Mouse (Mus musculus) midbrain, embryonic 12.5 days (tissue): ENCODE results near the gene Zfp219. TPM values are rescaled to one million over a fixed set of nuclear protein-coding genes. Genes with fewer than 3 reads are reported as not detected.

Experiments used
- ATAC-seq: fragments of 200-750 bp; cut with Nextera tagmentation; 2 replicates; pipeline ENCODE4 v1.8.0; 2017; ENCODE audit warnings: low read depth, moderate TSS enrichment, moderate library complexity; ENCODE audit not compliant: low FRiP score
- H3K27ac ChIP-seq: fragments of 300-500 bp; sonication (generic); replicated peaks from 2 replicates; pipeline ENCODE4 v1.5.1; 2016; ENCODE audit warnings: mild to moderate bottlenecking
- H3K27me3 ChIP-seq: fragments of 300-500 bp; sonication (generic); 2 replicates; pipeline ENCODE4 v1.6.1; 2016; ENCODE audit warnings: mild to moderate bottlenecking
- H3K36me3 ChIP-seq: fragments of 300-500 bp; sonication (generic); 2 replicates; pipeline ENCODE4 v1.6.1; 2016
- H3K4me1 ChIP-seq: fragments of 300-500 bp; sonication (generic); 2 replicates; pipeline ENCODE4 v1.6.1; 2016
- H3K4me2 ChIP-seq: fragments of 300-500 bp; sonication (generic); replicated peaks from 2 replicates; pipeline ENCODE4 v1.6.1; 2016; ENCODE audit warnings: mild to moderate bottlenecking, moderate library complexity
- H3K4me3 ChIP-seq: fragments of 300-500 bp; sonication (generic); 2 replicates; pipeline ENCODE4 v1.5.1; 2016; ENCODE audit warnings: mild to moderate bottlenecking
- H3K9ac ChIP-seq: fragments of 300-500 bp; sonication (generic); replicated peaks from 2 replicates; pipeline ENCODE4 v1.6.1; 2016; ENCODE audit warnings: mild to moderate bottlenecking, moderate library complexity
- H3K9me3 ChIP-seq: fragments of 300-500 bp; sonication (generic); 2 replicates; pipeline ENCODE4 v1.6.1; 2016; ENCODE audit warnings: mild to moderate bottlenecking
- WGBS: fragments of 180-500 bp; shearing (Covaris S2); methylation state at CpG from one replicate; pipeline ENCODE4 v1.1.7; 2016; 5-methylcytosine and 5-hydroxymethylcytosine counted together
- polyA plus RNA-seq: library from polyadenylated mRNA; unstranded; fragments of >200 nt; fragmentation: Nextera tagmentation; extraction: Ambion mirVana; gene quantifications from 2 replicates; pipeline ENCODE4 v1.2.1, GENCODE M21; 2016

Gene Zfp219
- polyA plus RNA-seq, 1 experiment from 2014 or later = 111 TPM

DNA sequence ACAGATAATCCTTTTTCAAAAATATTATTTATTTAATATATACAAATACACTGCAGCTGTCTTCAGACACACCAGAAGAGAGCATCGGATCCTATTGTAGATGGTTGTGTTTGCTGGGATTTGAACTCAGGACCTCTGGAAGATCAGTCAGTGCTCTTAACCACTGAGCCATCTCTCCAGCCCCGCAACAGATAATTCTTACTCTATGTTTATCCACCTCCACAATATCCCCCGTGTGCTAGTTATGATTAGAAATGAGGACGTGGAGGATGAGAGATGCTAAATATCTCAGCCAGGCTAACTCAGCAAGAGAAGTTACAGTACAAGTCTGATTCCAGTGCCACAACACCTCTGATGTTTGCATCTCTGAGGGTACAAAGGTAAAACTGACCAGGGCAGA is 26.1 kb downstream of the Zfp219 start:
- no peak for ATAC-seq
- H3K36me3 ChIP-seq = peaks cover 95% of the 10 kb centered on the region
- H3K4me3 ChIP-seq = no peak overlapping the region
- H3K4me1 ChIP-seq = peaks cover 9% of the 10 kb centered on the region; the same call in 1 of the 2 replicates
- H3K4me2 ChIP-seq = no peak overlapping the region
- 96% methylated on average over 4 of the region's 4 CpGs for WGBS
- H3K9me3 ChIP-seq = no peaks in the 10 kb centered on the region
- H3K27me3 ChIP-seq = 0 out of 2 replicates have a peak, but pooled peaks cover 3% of the 10 kb centered on the region
- H3K27ac ChIP-seq = no peak overlapping the region
- no peak overlapping the region for H3K9ac ChIP-seq

DNA sequence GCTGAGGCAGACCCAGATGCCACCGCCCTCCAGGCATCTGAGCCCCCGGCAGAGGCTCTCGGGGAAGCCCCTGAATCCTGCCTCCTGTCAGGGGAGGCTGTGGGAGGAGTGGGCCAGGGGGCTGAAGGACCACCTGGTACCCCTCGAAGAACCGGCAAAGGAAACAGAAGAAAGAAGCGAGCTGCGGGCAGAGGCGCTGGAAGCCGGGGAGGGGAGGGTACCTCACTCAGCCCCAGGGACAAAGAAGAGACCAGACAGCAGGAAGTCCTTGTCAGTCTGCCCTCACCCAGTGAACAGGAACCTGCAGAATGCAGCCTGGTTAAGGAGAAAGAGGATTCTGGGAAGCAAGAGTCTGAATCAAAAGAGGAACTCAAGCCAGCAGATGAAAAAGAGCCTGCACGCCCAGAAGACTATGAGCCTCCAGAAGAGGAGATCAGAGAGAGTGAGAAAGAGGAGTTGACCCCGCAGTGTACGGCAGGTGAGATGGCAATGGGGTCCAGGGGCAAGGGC is 31.0 kb downstream of the Zfp219 start:
- peaks cover 65% of the 10 kb centered on the region for H3K36me3 ChIP-seq
- H3K27ac ChIP-seq = 0 out of 2 replicates have a peak overlapping the region, but pooled peaks have one; percentile 39

DNA sequence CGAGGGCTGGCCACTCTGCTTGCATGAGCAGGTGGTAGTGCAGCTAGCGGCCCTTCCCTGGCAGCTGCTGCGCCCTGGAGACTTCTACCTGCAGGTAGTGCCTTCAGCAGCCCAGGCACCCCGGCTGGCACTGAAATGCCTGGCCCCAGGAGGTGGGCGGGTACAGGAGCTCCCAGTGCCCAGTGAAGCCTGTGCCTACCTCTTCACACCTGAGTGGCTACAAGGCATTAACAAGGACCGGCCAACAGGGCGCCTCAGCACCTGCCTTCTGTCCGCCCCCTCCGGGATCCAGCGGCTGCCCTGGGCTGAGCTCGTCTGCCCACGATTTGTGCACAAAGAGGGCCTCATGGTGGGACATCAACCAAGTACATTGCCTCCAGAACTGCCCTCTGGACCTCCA is 31.8 kb downstream of the Zfp219 start:
- ATAC-seq = no peak

More for the DNA sequence above, 31.0 kb downstream of the Zfp219 start:
- ATAC-seq = no peak
- no peak overlapping the region for H3K4me3 ChIP-seq
- peaks cover 36% of the 10 kb centered on the region for H3K4me1 ChIP-seq
- WGBS = 68% methylated on average over 12 of the region's 12 CpGs
- H3K27me3 ChIP-seq = no peaks in the 10 kb centered on the region
- no peak overlapping the region for H3K4me2 ChIP-seq
- H3K9ac ChIP-seq = no peak overlapping the region; the same call in 1 of the 2 replicates
- H3K9me3 ChIP-seq = no peaks in the 10 kb centered on the region

DNA sequence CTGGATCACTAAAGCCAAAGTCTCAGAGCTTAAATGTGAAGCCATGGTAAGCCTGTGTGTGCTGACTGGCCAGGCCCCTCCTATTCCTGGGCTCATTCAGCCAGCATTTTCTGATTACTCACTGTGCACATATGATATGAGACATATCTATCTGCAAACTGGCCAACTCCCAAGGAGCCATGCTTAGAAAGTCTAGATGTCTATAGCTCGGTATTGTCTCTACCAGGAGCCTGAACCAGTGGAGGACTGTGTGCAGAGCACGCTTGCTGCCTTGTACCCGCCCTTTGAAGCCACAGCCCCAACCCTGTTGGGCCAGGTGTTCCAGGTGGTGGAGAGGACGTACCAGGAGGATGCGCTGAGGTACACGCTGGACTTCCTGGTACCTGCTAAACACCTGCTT is 33.4 kb downstream of the Zfp219 start:
- WGBS = 93% methylated on average over 6 of the region's 6 CpGs
- H3K36me3 ChIP-seq = peaks cover 44% of the 10 kb centered on the region
- ATAC-seq = no peak
- H3K9ac ChIP-seq = no peak overlapping the region
- H3K4me3 ChIP-seq = no peak overlapping the region
- no peaks in the 10 kb centered on the region for H3K27me3 ChIP-seq
- H3K27ac ChIP-seq = no peak overlapping the region
- H3K9me3 ChIP-seq = no peaks in the 10 kb centered on the region
- 0 out of 2 replicates have a peak overlapping the region, but pooled peaks have one; percentile 96 for H3K4me2 ChIP-seq
- H3K4me1 ChIP-seq = peaks cover 44% of the 10 kb centered on the region

More for the DNA sequence above, 31.8 kb downstream of the Zfp219 start:
- Histone ChIP-seq H3K4me3 (no peak overlapping the region), H3K36me3 (peaks cover 57% of the 10 kb centered on the region), H3K27me3 (no peaks in the 10 kb centered on the region), H3K4me2 (no peak overlapping the region), H3K27ac (0 out of 2 replicates have a peak overlapping the region, but pooled peaks have one; percentile 39), H3K9ac (no peak overlapping the region; the same call in 1 of the 2 replicates), H3K4me1 (peaks cover 41% of the 10 kb centered on the region), H3K9me3 (no peaks in the 10 kb centered on the region)
- WGBS = 80% methylated on average over 12 of the region's 12 CpGs

DNA sequence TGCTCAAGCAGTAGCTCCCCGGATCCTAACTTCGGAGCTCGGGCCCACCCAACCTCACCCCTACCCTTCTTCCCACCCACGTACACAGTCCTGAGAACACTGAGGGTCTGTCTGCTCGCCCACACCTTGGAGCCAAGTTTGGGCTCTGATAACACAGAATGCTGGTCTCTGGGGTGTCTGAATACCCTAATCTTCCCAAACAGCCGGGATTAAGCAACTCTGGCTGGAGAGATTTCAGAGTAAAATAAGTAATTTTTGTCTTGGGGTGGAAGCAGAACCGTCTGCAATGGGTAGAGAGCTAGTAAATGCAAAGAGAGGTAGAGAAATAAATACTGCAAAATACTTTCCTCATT is 34.4 kb downstream of the Zfp219 start:
- Histone ChIP-seq H3K4me2 (peak overlapping the region; percentile 96), H3K4me3 (peak overlapping the region; percentile 65), H3K27me3 (no peaks in the 10 kb centered on the region), H3K27ac (peak overlapping the region; percentile 87), H3K36me3 (peaks cover 34% of the 10 kb centered on the region), H3K4me1 (peaks cover 44% of the 10 kb centered on the region), H3K9ac (peak overlapping the region; percentile 79), H3K9me3 (no peaks in the 10 kb centered on the region)
- no peak for ATAC-seq
- 0% methylated on average over 7 of the region's 7 CpGs for WGBS

DNA sequence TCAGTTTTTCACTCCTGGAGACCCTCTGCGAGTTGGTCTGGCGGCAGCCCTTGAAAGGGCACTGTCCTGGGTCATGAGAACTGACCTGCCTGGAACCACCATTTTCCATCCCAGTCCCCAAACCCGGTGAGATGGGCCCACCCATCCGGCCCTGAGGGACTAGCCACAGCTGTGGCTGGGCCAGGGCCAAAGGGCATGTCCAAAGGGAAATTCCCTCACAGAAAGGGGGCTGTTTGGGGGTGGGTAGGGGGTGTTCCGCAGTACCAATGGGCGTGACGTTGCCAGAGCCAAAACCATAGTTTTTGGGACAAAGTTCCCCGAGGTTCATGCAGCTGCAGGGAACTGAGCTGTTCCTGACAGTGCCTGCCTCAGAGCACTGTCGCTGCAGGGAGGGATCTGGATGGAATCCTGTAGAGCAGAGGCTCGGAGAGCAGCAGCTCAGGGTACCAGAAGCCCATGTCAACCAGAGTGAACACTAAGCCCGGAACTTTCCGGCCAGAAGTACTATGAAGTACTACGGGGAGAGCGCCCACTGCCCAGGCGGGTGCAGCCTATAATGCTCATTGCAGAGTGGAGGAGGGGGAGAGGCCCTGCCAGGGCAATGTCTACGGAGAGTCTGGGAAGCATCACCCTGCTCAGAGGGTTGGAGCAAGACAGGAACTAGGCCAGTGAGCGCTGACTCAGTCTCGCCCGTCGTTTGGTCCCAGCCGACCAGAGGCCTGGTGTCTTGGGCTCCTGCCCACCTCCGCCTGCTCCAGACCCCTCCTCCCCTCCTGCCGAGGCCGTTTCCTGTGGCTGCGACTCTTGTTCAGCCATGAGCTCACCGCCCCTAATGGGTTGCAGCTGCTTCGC is 35.0 kb downstream of the Zfp219 start:
- H3K9ac ChIP-seq = peak overlapping the region; percentile 79
- ATAC-seq = peak; percentile 60
- H3K4me3 ChIP-seq = peak overlapping the region; percentile 65
- H3K9me3 ChIP-seq = no peaks in the 10 kb centered on the region
- H3K4me1 ChIP-seq = peaks cover 44% of the 10 kb centered on the region
- WGBS = under 1% methylated on average over 27 of the region's 27 CpGs
- no peaks in the 10 kb centered on the region for H3K27me3 ChIP-seq
- H3K4me2 ChIP-seq = peak overlapping the region; percentile 96
- peak overlapping the region; percentile 87 for H3K27ac ChIP-seq
- peaks cover 28% of the 10 kb centered on the region for H3K36me3 ChIP-seq

DNA sequence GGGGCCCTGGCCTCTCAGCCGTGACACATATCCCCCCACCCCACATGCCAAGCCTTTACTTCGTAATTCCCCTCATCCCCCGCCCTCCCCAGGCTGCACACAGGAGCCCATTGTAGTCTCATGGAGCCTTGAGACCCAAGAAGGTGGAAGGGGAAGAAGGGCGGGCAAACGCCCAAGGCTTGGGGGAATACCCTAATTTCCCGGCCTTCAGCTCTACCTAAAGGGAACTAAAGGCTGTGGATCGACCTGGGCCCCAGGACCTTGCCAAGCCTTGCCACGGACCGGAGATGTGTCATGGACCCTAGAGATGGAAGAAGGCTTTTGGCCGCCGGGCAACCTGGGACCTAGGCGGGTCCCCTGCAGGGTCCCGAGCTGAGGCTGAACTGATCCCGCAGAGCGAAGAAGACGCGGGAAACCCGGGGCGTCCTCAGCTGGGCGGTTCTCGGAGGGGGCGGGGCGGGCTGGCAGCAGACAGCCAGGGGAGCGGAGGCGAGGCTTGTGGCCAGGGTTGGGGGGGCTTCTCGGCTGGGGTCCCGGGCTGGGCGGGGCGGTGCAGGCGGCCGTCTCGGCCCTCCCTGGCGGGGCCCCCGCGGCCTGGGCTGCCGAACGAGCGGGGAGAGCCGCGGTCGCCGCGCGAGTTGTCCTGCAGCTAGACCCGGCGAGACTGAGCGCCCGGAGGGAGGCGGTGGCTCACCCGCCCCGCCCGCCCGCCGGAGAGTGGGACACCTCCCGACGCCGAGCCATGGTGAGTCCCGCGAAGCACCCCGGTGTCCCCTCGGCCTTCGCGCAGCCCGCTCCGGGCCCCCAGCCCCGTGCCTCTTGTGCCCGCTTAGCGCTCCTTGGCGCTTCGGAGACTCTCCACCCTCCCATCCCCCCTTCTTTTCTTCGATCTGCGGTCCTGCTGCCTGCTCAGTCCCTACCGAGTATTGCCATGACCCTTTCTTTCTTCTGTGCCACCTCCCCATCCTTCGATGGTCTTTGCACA is 36.0 kb downstream of the Zfp219 start, which contains the start of gene Arhgef40:
Gene Arhgef40 (plus strand): TSS at position 473 of the 985 bp plus-strand sequence.
- WGBS = under 1% methylated on average over 50 of the region's 74 CpGs
- Histone ChIP-seq H3K9me3 (no peaks in the 10 kb centered on the region), H3K4me3 (peak within 1 kb of the TSS; percentile 65), H3K4me2 (peak within 1 kb of the TSS; percentile 96), H3K9ac (peak within 1 kb of the TSS; percentile 79), H3K27ac (peak within 1 kb of the TSS; percentile 87), H3K36me3 (peaks cover 18% of the 10 kb centered on the region), H3K27me3 (no peaks in the 10 kb centered on the region), H3K4me1 (peaks cover 41% of the 10 kb centered on the region)
- ATAC-seq = peak; percentile 91

DNA sequence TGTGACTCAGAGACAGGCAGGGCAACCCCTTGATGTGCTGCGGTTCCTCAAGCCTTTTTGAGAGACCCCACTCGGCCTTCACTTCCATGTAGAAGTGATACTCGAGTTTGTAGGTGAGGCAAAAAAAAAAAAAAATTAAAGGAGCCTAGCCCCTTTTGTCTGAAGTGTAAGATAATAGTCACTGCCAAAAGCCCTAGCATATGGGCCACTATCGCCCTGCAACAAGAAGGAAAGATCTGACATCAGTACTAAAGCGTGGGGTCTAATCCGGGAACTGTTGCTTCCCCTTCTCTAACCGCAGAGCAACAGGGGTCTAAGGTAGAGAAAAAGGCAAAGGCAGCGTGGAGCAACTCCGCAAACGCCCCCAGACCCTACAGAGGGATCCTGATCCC is 36.7 kb downstream of the Zfp219 start:
- WGBS = 4% methylated on average over 10 of the region's 10 CpGs

DNA sequence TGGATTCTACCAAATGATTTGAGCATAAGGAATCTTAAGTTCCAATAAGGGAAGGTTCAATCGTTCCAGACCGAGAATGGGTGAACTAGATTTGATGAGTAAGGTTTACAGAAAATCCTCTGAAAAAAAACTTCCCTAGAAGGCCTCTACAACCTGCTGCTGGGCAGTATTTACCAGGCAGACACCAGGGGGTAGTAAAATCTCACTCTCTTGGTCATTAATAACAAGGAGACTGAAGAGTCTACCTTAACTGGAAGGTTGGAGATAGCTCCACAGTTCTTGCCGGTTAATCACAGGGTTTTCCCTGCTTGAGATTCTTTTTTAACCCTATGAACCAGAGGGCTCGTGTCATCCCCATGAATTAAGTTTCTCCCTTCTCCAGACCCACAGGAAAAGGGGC is 37.3 kb downstream of the Zfp219 start:
- Histone ChIP-seq H3K4me3 (no peak overlapping the region), H3K4me2 (peak overlapping the region; percentile 96; the same call in 1 of the 2 replicates), H3K9ac (no peak overlapping the region), H3K27me3 (no peaks in the 10 kb centered on the region), H3K27ac (no peak overlapping the region), H3K9me3 (no peaks in the 10 kb centered on the region), H3K36me3 (peaks cover 5% of the 10 kb centered on the region; the same call in 1 of the 2 replicates), H3K4me1 (peaks cover 31% of the 10 kb centered on the region)
- ATAC-seq = no peak
- WGBS = 52% methylated on average over 4 of the region's 4 CpGs

More for the DNA sequence above, 36.7 kb downstream of the Zfp219 start:
- Histone ChIP-seq H3K9me3 (no peaks in the 10 kb centered on the region), H3K4me1 (peaks cover 35% of the 10 kb centered on the region), H3K36me3 (peaks cover 11% of the 10 kb centered on the region), H3K9ac (peak overlapping the region; percentile 79), H3K27me3 (no peaks in the 10 kb centered on the region), H3K27ac (peak overlapping the region; percentile 87; the same call in 1 of the 2 replicates), H3K4me3 (peak overlapping the region; percentile 65), H3K4me2 (peak overlapping the region; percentile 96)
- no peak for ATAC-seq

DNA sequence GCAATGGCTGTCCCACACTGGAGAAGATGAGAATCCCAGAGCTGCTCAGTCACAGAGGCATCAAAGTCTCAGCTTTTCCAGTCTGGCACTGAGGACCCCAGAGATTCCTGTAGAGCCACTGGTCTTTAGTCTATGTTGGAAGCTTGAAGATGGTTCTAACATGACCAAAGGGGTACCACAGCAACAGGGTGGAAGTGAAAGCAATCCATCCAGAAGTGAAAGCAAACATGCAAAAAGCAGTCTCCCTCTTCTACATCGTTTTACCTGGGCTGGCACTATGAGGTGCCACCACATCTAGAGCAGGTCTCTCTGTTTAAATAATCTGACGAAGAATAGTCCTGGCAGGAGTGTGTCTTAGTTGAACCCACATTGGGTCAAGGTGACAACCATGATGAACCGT is 41.3 kb downstream of the Zfp219 start:
- Histone ChIP-seq H3K4me3 (no peak overlapping the region), H3K4me2 (no peak overlapping the region)

DNA sequence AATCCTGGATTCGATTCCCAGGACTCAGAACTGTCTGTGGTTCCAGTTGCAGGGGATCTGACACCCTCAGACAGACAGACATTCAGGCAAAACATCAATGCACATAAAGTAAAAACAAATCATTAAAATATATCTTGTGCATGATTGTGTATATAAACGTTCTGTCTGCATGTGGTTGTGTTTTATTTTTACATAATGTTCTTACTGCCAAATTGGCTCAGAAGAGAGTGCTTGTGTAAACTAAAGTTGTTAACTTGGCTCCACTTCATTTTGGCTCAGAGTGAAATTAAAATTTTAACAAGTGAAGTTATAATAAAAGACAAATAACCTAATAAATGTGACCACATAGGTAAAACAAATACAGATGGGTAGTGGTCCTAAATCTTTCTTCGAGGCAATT is 53.1 kb downstream of the Zfp219 start:
- WGBS = 84% methylated on average over 3 of the region's 3 CpGs
- H3K9me3 ChIP-seq = no peaks in the 10 kb centered on the region
- no peak overlapping the region for H3K4me3 ChIP-seq
- H3K4me2 ChIP-seq = no peak overlapping the region
- H3K27ac ChIP-seq = no peak overlapping the region
- no peaks in the 10 kb centered on the region for H3K27me3 ChIP-seq
- no peak for ATAC-seq
- H3K9ac ChIP-seq = no peak overlapping the region
- H3K36me3 ChIP-seq = no peaks in the 10 kb centered on the region
- no peaks in the 10 kb centered on the region for H3K4me1 ChIP-seq

More for the DNA sequence above, 41.3 kb downstream of the Zfp219 start:
- no peak overlapping the region for H3K9ac ChIP-seq
- H3K4me1 ChIP-seq = peaks cover 8% of the 10 kb centered on the region
- no peaks in the 10 kb centered on the region for H3K9me3 ChIP-seq
- 93% methylated on average over 3 of the region's 3 CpGs for WGBS
- no peak overlapping the region for H3K27ac ChIP-seq
- ATAC-seq = no peak
- H3K27me3 ChIP-seq = no peaks in the 10 kb centered on the region
- no peaks in the 10 kb centered on the region for H3K36me3 ChIP-seq
